Mouse (Mus musculus): ENCODE measurements around the gene Selenoh. TPM values are rescaled to one million over a fixed set of nuclear protein-coding genes. Genes with fewer than 3 reads are reported as not detected.
"Not testable (repeated sequence)": the region's sequence is repeated elsewhere in the genome, so short reads cannot be mapped to it uniquely, and the experiment has no call there.

The Selenoh gene
- polyA plus RNA-seq, 1 experiment from 2014 or later = 396 TPM

DNA sequence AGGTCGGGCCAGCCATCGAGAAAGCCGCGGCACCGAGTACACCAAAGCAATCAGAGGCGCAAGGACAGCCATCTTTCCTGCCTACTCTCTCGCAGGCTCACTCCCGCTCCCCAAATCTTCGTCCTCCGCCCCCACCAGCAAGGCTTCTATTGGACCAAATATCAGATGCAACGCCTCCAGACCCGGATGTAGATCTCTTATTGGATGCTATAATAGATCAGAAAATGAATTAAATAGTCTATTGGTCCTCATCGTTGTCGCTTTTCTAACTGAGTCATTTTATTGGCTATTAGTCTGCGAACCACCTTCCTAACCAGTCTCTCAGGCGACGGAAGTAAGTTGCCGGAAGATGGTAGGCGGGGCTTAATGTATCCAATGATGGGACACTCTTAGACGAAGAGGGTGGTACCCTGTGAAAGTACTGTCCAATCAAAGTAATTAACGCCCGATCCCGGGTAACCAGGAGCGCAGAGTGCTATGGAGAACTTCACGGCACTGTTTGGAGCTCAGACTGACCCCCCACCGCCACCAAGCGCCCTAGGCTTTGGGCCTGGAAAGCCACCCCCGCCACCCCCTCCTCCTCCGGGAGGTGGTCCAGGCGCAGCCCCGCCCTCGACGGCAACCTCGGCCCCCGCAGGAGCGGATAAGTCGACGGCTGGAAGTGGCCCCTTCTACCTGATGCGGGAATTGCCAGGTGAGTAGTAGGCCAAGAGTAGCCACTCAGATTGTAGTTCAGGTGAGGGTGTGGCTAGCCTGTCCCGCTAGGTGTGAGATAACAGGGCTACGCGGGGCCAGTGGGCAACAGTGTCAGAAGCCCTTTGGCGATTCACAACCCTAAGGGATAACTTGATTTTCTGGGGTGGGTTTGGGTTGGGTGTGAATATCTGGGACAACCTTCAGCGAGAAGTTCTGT is 7.7 kb upstream of the Selenoh start, which contains the start of the genes Gm28635 and Med19:
Gene Gm28635 (minus strand): TSS at position 74 of the 913 bp plus-strand sequence.
Gene Med19 (plus strand): TSS at position 435 of the 913 bp plus-strand sequence.
- no peaks in the 10 kb centered on the region for H3K9me3 ChIP-seq (ENCODE audit: control insufficient read depth, low read length)
- H3K27ac ChIP-seq (ENCODE audit: low read depth, low read length) = peak within 1 kb of the TSS; percentile 58
- H3K9ac ChIP-seq (ENCODE audit: low read depth, low read length) = peak within 1 kb of the TSS; percentile 89
- WGBS = under 1% methylated on average over 43 of the region's 44 CpGs
- ATAC-seq (ENCODE audit: low FRiP score) = peak; percentile 100
- peak within 1 kb of the TSS; percentile 51 for H3K4me2 ChIP-seq (replicated peaks; ENCODE audit: low read depth, low read length)
- 0 out of 2 replicates have a peak, but pooled peaks cover 2% of the 10 kb centered on the region for H3K36me3 ChIP-seq (ENCODE audit: control insufficient read depth, insufficient read depth, low read length)
- H3K27me3 ChIP-seq (ENCODE audit: control insufficient read depth, insufficient read depth, low read length) = no peaks in the 10 kb centered on the region
- peak within 1 kb of the TSS; percentile 97 for H3K4me3 ChIP-seq (ENCODE audit: low read depth, low read length)
- peak; percentile 97 for DNase-seq (ENCODE audit: low spot score)
- H3K4me1 ChIP-seq (replicated peaks; ENCODE audit: control insufficient read depth, insufficient read depth, low read length) = peaks cover 3% of the 10 kb centered on the region

DNA sequence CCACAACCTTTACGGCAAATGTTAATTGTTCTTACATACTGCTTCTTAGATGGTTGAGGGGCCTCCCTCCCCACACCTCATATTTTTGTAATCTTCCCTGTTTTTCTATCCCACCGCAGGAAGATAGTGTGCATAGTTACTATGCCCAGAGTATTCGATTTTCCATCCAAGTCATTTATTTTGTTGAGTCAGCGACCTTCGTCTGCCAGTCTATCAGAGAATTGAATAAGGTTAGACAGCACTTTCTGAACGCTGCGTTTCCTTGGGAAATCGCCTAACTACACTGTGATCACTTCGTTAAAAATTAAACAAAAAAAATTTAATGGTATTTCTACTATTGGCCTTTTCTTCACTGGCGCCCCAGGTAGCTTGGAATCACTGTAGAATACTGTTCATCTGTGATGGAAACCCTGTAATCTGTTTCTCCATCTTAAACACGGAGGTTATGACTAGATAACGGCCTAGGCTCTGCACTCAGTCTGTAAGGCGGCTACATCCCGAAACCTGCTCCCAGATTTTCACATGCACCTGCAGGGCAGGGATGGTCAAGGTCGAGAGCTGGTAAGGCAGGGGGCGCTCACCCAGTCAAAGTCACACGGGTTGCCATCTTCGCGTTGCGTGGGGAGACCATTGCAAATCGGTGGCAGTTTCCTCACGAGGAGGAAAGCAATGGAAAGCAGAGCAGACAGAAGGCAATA is 6.8 kb upstream of the Selenoh start:
- H3K9me3 ChIP-seq (ENCODE audit: control insufficient read depth, low read length) = no peaks in the 10 kb centered on the region
- no peaks in the 10 kb centered on the region for H3K27me3 ChIP-seq (ENCODE audit: control insufficient read depth, insufficient read depth, low read length)
- peaks cover 3% of the 10 kb centered on the region for H3K4me1 ChIP-seq (replicated peaks; ENCODE audit: control insufficient read depth, insufficient read depth, low read length)
- H3K36me3 ChIP-seq (ENCODE audit: control insufficient read depth, insufficient read depth, low read length) = 0 out of 2 replicates have a peak, but pooled peaks cover 2% of the 10 kb centered on the region
- H3K9ac ChIP-seq (ENCODE audit: low read depth, low read length) = peak overlapping the region; percentile 37
- DNase-seq (ENCODE audit: low spot score) (peak; percentile 58), ATAC-seq (ENCODE audit: low FRiP score) (peak; percentile 75)
- WGBS = 10% methylated on average over 22 of the region's 22 CpGs
- H3K27ac ChIP-seq (ENCODE audit: low read depth, low read length) = 0 out of 2 replicates have a peak overlapping the region, but pooled peaks have one; percentile 2
- peak overlapping the region; percentile 31 for H3K4me2 ChIP-seq (replicated peaks; ENCODE audit: low read depth, low read length)
- peak overlapping the region; percentile 40 for H3K4me3 ChIP-seq (ENCODE audit: low read depth, low read length)

DNA sequence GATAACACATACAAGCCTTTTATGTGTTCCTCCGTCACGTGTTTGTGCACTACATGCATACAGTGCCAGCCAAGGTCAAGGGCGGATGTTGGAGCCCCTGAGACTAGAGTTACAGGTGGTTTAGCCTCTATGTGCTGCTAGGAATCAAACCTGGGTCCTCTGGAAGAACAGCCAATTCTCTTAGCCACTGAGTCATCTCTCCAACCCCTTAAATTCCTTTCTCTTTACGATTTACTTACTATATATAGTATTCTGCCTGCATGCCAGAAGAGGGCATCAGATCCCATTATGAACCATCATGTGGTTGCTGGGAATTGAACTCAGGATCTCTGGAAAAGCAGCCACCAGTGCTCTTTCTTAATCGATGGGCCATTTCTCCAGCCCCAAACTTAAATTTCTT is 965 bp upstream of the Selenoh start:
- H3K4me2 ChIP-seq (replicated peaks; ENCODE audit: low read depth, low read length); H3K27ac ChIP-seq (ENCODE audit: low read depth, low read length); H3K4me3 ChIP-seq (ENCODE audit: low read depth, low read length); H3K4me1 ChIP-seq (replicated peaks; ENCODE audit: control insufficient read depth, insufficient read depth, low read length); H3K27me3 ChIP-seq (ENCODE audit: control insufficient read depth, insufficient read depth, low read length); ATAC-seq (ENCODE audit: low FRiP score); H3K36me3 ChIP-seq (ENCODE audit: control insufficient read depth, insufficient read depth, low read length); H3K9ac ChIP-seq (ENCODE audit: low read depth, low read length); DNase-seq (ENCODE audit: low spot score); H3K9me3 ChIP-seq (ENCODE audit: control insufficient read depth, low read length): not testable (repeated sequence)
- 61% methylated on average over 4 of the region's 5 CpGs for WGBS

DNA sequence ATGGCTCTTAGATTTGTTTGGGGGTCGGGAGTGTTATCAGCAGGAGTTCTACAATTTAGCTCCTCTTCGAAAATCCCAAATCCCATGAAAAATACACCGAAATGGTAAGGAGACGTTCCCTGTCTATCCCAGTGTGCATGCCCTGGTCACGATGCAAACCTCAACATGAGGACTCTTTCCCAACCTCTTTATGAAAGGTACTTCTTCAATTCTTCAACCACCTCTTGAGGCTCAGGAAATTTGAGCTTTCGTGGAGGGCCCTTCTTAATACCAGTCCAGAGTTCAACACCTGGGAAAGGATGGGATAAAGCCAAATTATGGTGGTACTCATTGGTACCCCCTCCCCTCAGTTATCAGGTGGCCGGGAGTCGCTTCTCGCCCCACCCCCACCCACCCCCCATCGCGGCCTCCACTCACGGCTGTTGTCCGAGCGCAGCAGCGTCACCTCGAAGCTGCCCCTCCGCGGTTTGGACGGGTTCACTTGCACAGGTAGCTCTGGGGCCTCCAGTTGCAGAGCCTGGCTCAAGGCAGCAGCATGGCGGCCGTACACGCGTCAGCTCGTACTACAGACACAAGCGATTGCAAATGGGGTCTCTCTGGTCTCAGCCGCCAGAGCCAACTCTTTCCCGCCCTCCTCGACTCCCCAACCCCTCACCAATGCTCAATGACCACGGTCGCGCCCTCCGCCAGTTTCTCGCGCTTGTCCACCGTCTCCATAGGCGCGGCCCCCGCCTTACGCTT is 572 bp downstream of the Selenoh start:
- H3K4me1 ChIP-seq (replicated peaks; ENCODE audit: control insufficient read depth, insufficient read depth, low read length) = no peaks in the 10 kb centered on the region; the same call in 1 of the 2 replicates
- H3K27ac ChIP-seq (ENCODE audit: low read depth, low read length) = peak overlapping the region; percentile 91
- H3K9ac ChIP-seq (ENCODE audit: low read depth, low read length) = peak overlapping the region; percentile 95
- ATAC-seq (ENCODE audit: low FRiP score) (peak; percentile 84), DNase-seq (ENCODE audit: low spot score) (no peak)
- H3K36me3 ChIP-seq (ENCODE audit: control insufficient read depth, insufficient read depth, low read length) = 0 out of 2 replicates have a peak, but pooled peaks cover 2% of the 10 kb centered on the region
- peak overlapping the region; percentile 74 for H3K4me2 ChIP-seq (replicated peaks; ENCODE audit: low read depth, low read length)
- 3% methylated on average over 38 of the region's 39 CpGs for WGBS
- H3K4me3 ChIP-seq (ENCODE audit: low read depth, low read length) = peak overlapping the region; percentile 89
- H3K27me3 ChIP-seq (ENCODE audit: control insufficient read depth, insufficient read depth, low read length) = no peaks in the 10 kb centered on the region
- no peaks in the 10 kb centered on the region for H3K9me3 ChIP-seq (ENCODE audit: control insufficient read depth, low read length)

DNA sequence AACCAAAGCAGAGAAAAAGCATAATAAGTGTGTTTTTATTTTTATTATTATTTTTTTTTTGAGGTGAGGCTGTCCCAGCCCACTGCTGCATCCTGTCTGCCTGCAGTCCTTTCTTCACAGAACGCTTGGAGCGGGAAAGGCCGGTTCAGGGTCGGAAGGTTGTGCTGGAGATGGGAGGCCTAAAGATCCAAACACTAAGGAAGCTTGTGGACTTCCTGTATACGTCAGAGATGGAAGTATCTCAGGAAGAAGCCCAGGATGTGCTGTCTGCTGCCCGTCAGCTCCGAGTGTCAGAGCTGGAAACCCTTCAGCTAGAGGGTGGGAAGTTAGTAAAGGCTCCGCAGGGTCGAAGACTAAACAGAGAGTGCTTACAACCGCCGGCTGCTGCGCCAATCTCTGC is 4.5 kb downstream of the Selenoh start:
- ATAC-seq (ENCODE audit: low FRiP score) (no peak), DNase-seq (ENCODE audit: low spot score) (no peak)
- H3K4me3 ChIP-seq (ENCODE audit: low read depth, low read length) = no peak overlapping the region
- H3K27me3 ChIP-seq (ENCODE audit: control insufficient read depth, insufficient read depth, low read length) = no peaks in the 10 kb centered on the region
- H3K4me1 ChIP-seq (replicated peaks; ENCODE audit: control insufficient read depth, insufficient read depth, low read length) = no peaks in the 10 kb centered on the region; the same call in 1 of the 2 replicates
- H3K36me3 ChIP-seq (ENCODE audit: control insufficient read depth, insufficient read depth, low read length) = no peaks in the 10 kb centered on the region
- no peak overlapping the region for H3K4me2 ChIP-seq (replicated peaks; ENCODE audit: low read depth, low read length)
- H3K27ac ChIP-seq (ENCODE audit: low read depth, low read length) = no peak overlapping the region
- WGBS = 69% methylated on average over 12 of the region's 12 CpGs
- no peaks in the 10 kb centered on the region for H3K9me3 ChIP-seq (ENCODE audit: control insufficient read depth, low read length)
- H3K9ac ChIP-seq (ENCODE audit: low read depth, low read length) = no peak overlapping the region

DNA sequence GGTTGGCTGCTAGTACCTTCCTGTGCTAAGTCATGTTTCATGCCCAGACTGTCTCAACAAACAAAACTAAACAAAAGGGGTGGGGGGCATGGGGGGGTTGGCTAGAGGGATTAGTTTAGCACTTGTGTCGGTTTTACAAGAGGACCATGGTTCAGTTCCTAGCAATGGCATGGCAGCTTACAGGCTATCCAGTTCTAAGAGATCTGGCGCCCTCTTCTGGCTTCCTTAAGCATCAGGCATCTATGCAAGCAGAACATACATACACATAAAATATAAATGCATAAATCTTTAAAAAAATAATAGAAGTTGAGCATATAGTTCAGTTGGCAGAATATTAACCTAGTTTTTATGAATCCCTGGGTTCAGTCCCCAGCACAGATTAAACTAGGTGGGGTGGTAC is 7.7 kb downstream of the Selenoh start:
- no peaks in the 10 kb centered on the region for H3K36me3 ChIP-seq (ENCODE audit: control insufficient read depth, insufficient read depth, low read length)
- DNase-seq (ENCODE audit: low spot score) (peak; percentile 55), ATAC-seq (ENCODE audit: low FRiP score) (no peak)
- H3K9ac ChIP-seq (ENCODE audit: low read depth, low read length) = no peak overlapping the region
- H3K27ac ChIP-seq (ENCODE audit: low read depth, low read length) = no peak overlapping the region
- no peaks in the 10 kb centered on the region for H3K4me1 ChIP-seq (replicated peaks; ENCODE audit: control insufficient read depth, insufficient read depth, low read length)
- no peaks in the 10 kb centered on the region for H3K27me3 ChIP-seq (ENCODE audit: control insufficient read depth, insufficient read depth, low read length)
- no peaks in the 10 kb centered on the region for H3K9me3 ChIP-seq (ENCODE audit: control insufficient read depth, low read length)
- H3K4me2 ChIP-seq (replicated peaks; ENCODE audit: low read depth, low read length) = no peak overlapping the region
- WGBS = 37% methylated on average over 2 of the region's 2 CpGs
- no peak overlapping the region for H3K4me3 ChIP-seq (ENCODE audit: low read depth, low read length)

DNA sequence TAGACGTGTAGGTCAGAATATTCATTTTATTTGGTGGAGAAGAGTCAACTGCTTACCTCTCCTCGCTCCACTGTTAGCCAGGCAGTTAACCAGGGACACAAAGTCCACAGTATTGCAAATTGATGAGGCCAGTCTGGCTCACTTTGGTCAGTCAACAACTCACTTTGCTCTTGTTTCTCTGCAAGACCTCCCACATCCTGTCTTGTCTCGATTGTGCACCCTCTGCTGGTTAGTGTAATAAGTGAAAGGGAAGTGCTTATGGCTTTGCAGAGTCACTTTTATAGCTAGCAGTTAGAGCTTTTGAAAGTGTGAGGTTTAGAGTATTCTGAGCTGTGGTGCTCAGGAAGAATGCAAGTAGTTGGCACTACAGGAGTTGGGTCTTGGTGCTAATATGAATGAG is 10.3 kb downstream of the Selenoh start:
- Histone ChIP-seq H3K36me3 (ENCODE audit: control insufficient read depth, insufficient read depth, low read length) (no peaks in the 10 kb centered on the region), H3K9me3 (ENCODE audit: control insufficient read depth, low read length) (no peaks in the 10 kb centered on the region), H3K4me3 (ENCODE audit: low read depth, low read length) (no peak overlapping the region), H3K4me1 (replicated peaks; ENCODE audit: control insufficient read depth, insufficient read depth, low read length) (no peaks in the 10 kb centered on the region), H3K4me2 (replicated peaks; ENCODE audit: low read depth, low read length) (no peak overlapping the region), H3K9ac (ENCODE audit: low read depth, low read length) (no peak overlapping the region), H3K27ac (ENCODE audit: low read depth, low read length) (no peak overlapping the region), H3K27me3 (ENCODE audit: control insufficient read depth, insufficient read depth, low read length) (no peaks in the 10 kb centered on the region)
- 69% methylated on average over 3 of the region's 3 CpGs for WGBS
- DNase-seq (ENCODE audit: low spot score) = no peak
- ATAC-seq (ENCODE audit: low FRiP score) = no peak

DNA sequence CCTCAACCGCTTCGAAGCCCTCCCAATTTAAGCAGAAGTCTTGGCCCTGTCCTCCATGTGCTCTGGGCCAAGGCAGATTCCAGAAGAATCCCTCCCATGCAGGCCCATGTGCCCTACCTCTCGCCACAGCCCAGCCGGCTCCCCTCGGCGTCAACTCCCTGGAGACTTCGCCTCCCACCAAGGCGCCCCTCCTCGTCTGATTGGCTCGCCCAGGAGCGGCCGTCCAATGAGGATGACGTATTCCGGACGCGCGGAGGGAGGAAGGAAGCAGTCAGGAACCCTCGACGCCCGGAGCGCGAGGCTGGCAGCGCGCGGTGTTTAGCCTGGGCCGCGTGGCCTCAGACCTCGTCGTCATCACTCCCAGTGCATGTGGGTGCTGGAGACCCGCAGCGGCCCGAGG is 11.8 kb downstream of the Selenoh start, which contains the start of gene Btbd18:
Gene Btbd18 (plus strand): TSS at position 274 of the 400 bp plus-strand sequence.
- Histone ChIP-seq H3K9me3 (ENCODE audit: control insufficient read depth, low read length) (no peaks in the 10 kb centered on the region), H3K27ac (ENCODE audit: low read depth, low read length) (no peak within 1 kb of the TSS), H3K4me2 (replicated peaks; ENCODE audit: low read depth, low read length) (no peak within 1 kb of the TSS), H3K4me3 (ENCODE audit: low read depth, low read length) (no peak within 1 kb of the TSS), H3K27me3 (ENCODE audit: control insufficient read depth, insufficient read depth, low read length) (no peaks in the 10 kb centered on the region), H3K9ac (ENCODE audit: low read depth, low read length) (no peak within 1 kb of the TSS), H3K4me1 (replicated peaks; ENCODE audit: control insufficient read depth, insufficient read depth, low read length) (no peaks in the 10 kb centered on the region), H3K36me3 (ENCODE audit: control insufficient read depth, insufficient read depth, low read length) (no peaks in the 10 kb centered on the region)
- ATAC-seq (ENCODE audit: low FRiP score) = no peak
- DNase-seq (ENCODE audit: low spot score) = no peak
- 91% methylated on average over 32 of the region's 32 CpGs for WGBS
